Comparison of ENCODE assay signal across 13 mouse cellular contexts in the genomic region with DNA sequence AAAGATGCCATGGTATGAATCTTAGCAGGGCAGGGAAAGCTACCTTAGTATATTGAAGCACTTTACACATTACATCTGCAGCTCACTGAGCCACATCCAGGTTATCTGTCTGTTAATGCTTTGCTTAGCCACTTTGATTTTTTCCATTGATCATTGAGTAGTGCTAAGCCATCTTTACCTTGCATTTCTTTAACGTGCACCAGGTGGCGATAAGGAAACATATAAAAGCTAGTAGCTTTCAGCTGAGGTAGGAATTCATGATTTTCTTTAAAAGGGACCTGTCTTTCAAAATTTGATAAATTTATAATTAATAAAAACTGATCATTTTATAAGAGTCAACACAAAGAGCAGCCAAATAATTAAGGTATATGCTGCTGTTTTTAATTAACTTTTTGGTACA.
DNase-seq lines count a peak whose midpoint lies in the region; ATAC-seq and TF ChIP-seq lines count a peak whose summit lies in the region.
"Had no signal": no experiment of that assay in that cellular context is flagged by ENCODE, and none has a peak within 500 bp of the region (broad histone marks: within the 10 kb centered on the region; RNA-seq: fewer than 3 reads in every experiment).

No protein-coding gene starts in this region.

- H3K27ac ChIP-seq in hindbrain, embryonic 14.5 days, result no peak overlapping the region
- H3K27ac ChIP-seq in hindbrain, embryonic 16.5 days (ENCODE audit: low read depth, low read length), result no peak overlapping the region
- H3K27ac ChIP-seq in midbrain, embryonic 16.5 days (ENCODE audit: low read length), result no peak overlapping the region
- no peak overlapping the region for H3K27ac ChIP-seq in midbrain, embryonic 13.5 days
- H3K27ac ChIP-seq in stomach, postnatal 0 days (replicated peaks), result no peak overlapping the region
- H3K27ac ChIP-seq: embryonic facial prominence, embryonic 13.5 days had no signal

- peak; percentile 61 for DNase-seq in hindbrain, embryonic 14.5 days (ENCODE audit: low spot score)
- DNase-seq in brain, embryonic 18.5 days (ENCODE audit: low read depth, low spot score), result peak; percentile 4
- no peak for DNase-seq in stomach, postnatal 0 days (ENCODE audit: low spot score)
- DNase-seq in c-Kit-positive CD71-positive TER-119-positive erythroid progenitor cells, embryonic 14.5 days (ENCODE audit: low spot score), result no peak
- DNase-seq: gastrocnemius, postnatal 25 days; kidney, adult 11 months; lung, adult 18-20 months had no signal

- H3K36me3 ChIP-seq in hindbrain, embryonic 14.5 days (replicated peaks; ENCODE audit: control insufficient read depth, insufficient read depth), result no peaks in the 10 kb centered on the region
- no peaks in the 10 kb centered on the region for H3K36me3 ChIP-seq in hindbrain, embryonic 16.5 days (ENCODE audit: control insufficient read depth, insufficient read depth, low read length)
- H3K36me3 ChIP-seq in midbrain, embryonic 16.5 days (ENCODE audit: control insufficient read depth, insufficient read depth, low read length), result no peaks in the 10 kb centered on the region
- H3K36me3 ChIP-seq in midbrain, embryonic 13.5 days, result no peaks in the 10 kb centered on the region
- no peaks in the 10 kb centered on the region for H3K36me3 ChIP-seq in stomach, postnatal 0 days (ENCODE audit: control insufficient read depth, insufficient read depth, low read length)
- H3K36me3 ChIP-seq: embryonic facial prominence, embryonic 13.5 days had no signal

- H3K9me3 ChIP-seq in hindbrain, embryonic 14.5 days (ENCODE audit: control insufficient read depth, low read length), result no peaks in the 10 kb centered on the region
- H3K9me3 ChIP-seq in hindbrain, embryonic 16.5 days (ENCODE audit: control insufficient read depth, low read length), result no peaks in the 10 kb centered on the region
- H3K9me3 ChIP-seq in midbrain, embryonic 16.5 days (replicated peaks; ENCODE audit: control insufficient read depth, low read length, poor library complexity, severe bottlenecking), result no peaks in the 10 kb centered on the region
- no peaks in the 10 kb centered on the region for H3K9me3 ChIP-seq in midbrain, embryonic 13.5 days
- H3K9me3 ChIP-seq in stomach, postnatal 0 days (ENCODE audit: control insufficient read depth, low read length), result no peaks in the 10 kb centered on the region
- H3K9me3 ChIP-seq: embryonic facial prominence, embryonic 13.5 days; megakaryocyte, embryonic 14.5 days had no signal

- no peaks in the 10 kb centered on the region for H3K4me1 ChIP-seq in hindbrain, embryonic 14.5 days (replicated peaks; ENCODE audit: control insufficient read depth, insufficient read depth, low read length)
- no peaks in the 10 kb centered on the region for H3K4me1 ChIP-seq in hindbrain, embryonic 16.5 days (ENCODE audit: control insufficient read depth, insufficient read depth, low read depth, low read length)
- no peaks in the 10 kb centered on the region for H3K4me1 ChIP-seq in midbrain, embryonic 16.5 days (ENCODE audit: control insufficient read depth, insufficient read depth, low read length)
- H3K4me1 ChIP-seq in midbrain, embryonic 13.5 days (replicated peaks), result no peaks in the 10 kb centered on the region
- no peaks in the 10 kb centered on the region for H3K4me1 ChIP-seq in stomach, postnatal 0 days (replicated peaks; ENCODE audit: control insufficient read depth, insufficient read depth)
- H3K4me1 ChIP-seq: embryonic facial prominence, embryonic 13.5 days; megakaryocyte, embryonic 14.5 days had no signal

- no peaks in the 10 kb centered on the region for H3K27me3 ChIP-seq in hindbrain, embryonic 14.5 days (ENCODE audit: control insufficient read depth, insufficient read depth, low read length)
- H3K27me3 ChIP-seq in hindbrain, embryonic 16.5 days (replicated peaks; ENCODE audit: control insufficient read depth, insufficient read depth, low read length), result no peaks in the 10 kb centered on the region
- no peaks in the 10 kb centered on the region for H3K27me3 ChIP-seq in midbrain, embryonic 16.5 days (ENCODE audit: control insufficient read depth, insufficient read depth, low read depth, low read length)
- H3K27me3 ChIP-seq in midbrain, embryonic 13.5 days, result no peaks in the 10 kb centered on the region
- no peaks in the 10 kb centered on the region for H3K27me3 ChIP-seq in stomach, postnatal 0 days (ENCODE audit: control insufficient read depth, insufficient read depth, low read length)
- H3K27me3 ChIP-seq: embryonic facial prominence, embryonic 13.5 days; megakaryocyte, embryonic 14.5 days had no signal

- no peak overlapping the region for H3K4me2 ChIP-seq in hindbrain, embryonic 14.5 days (replicated peaks)
- H3K4me2 ChIP-seq in hindbrain, embryonic 16.5 days (ENCODE audit: low read length), result no peak overlapping the region
- H3K4me2 ChIP-seq in midbrain, embryonic 16.5 days (ENCODE audit: low read length), result no peak overlapping the region
- no peak overlapping the region for H3K4me2 ChIP-seq in midbrain, embryonic 13.5 days (replicated peaks)
- no peak overlapping the region for H3K4me2 ChIP-seq in stomach, postnatal 0 days (replicated peaks; ENCODE audit: low read depth)
- H3K4me2 ChIP-seq: embryonic facial prominence, embryonic 13.5 days had no signal

- TF ChIP-seq CTCF in stomach, postnatal 0 days (IDR thresholded peaks at IDR 0.05; ENCODE audit: low read depth), result peak; percentile 56

- no peak for TF ChIP-seq EP300 in stomach, postnatal 0 days (optimal IDR thresholded peaks at IDR 0.05)

- WGBS in hindbrain, embryonic 14.5 days, result 46% methylated on average over 2 of the region's 2 CpGs
- 57% methylated on average over 2 of the region's 2 CpGs for WGBS in hindbrain, embryonic 16.5 days
- 40% methylated on average over 2 of the region's 2 CpGs for WGBS in midbrain, embryonic 16.5 days
- WGBS in midbrain, embryonic 13.5 days, result 45% methylated on average over 2 of the region's 2 CpGs
- WGBS in stomach, postnatal 0 days, result 40% methylated on average over 2 of the region's 2 CpGs

- H3K4me3 ChIP-seq in hindbrain, embryonic 14.5 days (replicated peaks; ENCODE audit: low read length), result no peak overlapping the region
- no peak overlapping the region for H3K4me3 ChIP-seq in hindbrain, embryonic 16.5 days (ENCODE audit: low read length)
- no peak overlapping the region for H3K4me3 ChIP-seq in midbrain, embryonic 16.5 days (ENCODE audit: low read depth, low read length)
- no peak overlapping the region for H3K4me3 ChIP-seq in midbrain, embryonic 13.5 days (replicated peaks)
- H3K4me3 ChIP-seq in stomach, postnatal 0 days (ENCODE audit: low read depth, low read length), result no peak overlapping the region
- H3K4me3 ChIP-seq: embryonic facial prominence, embryonic 13.5 days; megakaryocyte, embryonic 14.5 days had no signal

- no peak for ATAC-seq in hindbrain, embryonic 14.5 days (ENCODE audit: low FRiP score)
- no peak for ATAC-seq in hindbrain, embryonic 16.5 days
- peak; percentile 48; the same call in 1 of the 2 replicates for ATAC-seq in midbrain, embryonic 16.5 days
- ATAC-seq in midbrain, embryonic 13.5 days, result no peak
- ATAC-seq in stomach, postnatal 0 days (ENCODE audit: low FRiP score, low TSS enrichment), result no peak
- ATAC-seq: forebrain, embryonic 16.5 days had no signal

- no peak overlapping the region for H3K9ac ChIP-seq in hindbrain, embryonic 14.5 days
- no peak overlapping the region for H3K9ac ChIP-seq in hindbrain, embryonic 16.5 days (ENCODE audit: low read depth, low read length)
- H3K9ac ChIP-seq in midbrain, embryonic 16.5 days (ENCODE audit: low read depth, low read length), result no peak overlapping the region
- no peak overlapping the region for H3K9ac ChIP-seq in midbrain, embryonic 13.5 days (replicated peaks)
- no peak overlapping the region for H3K9ac ChIP-seq in stomach, postnatal 0 days (ENCODE audit: low read length)
- H3K9ac ChIP-seq: embryonic facial prominence, embryonic 13.5 days had no signal

Comparison
In these comparisons a context has a peak if more than half of its experiments do, and no peak if none do; other contexts are left out.
1. DNase-seq: peak in hindbrain, embryonic 14.5 days (single experiment) and brain, embryonic 18.5 days (single experiment); none in stomach, postnatal 0 days (single experiment) and c-Kit-positive CD71-positive TER-119-positive erythroid progenitor cells, embryonic 14.5 days (single experiment).